Mouse (Mus musculus): Measurements from ENCODE around the gene Isx. TPM values are rescaled to one million over a fixed set of nuclear protein-coding genes. Genes with fewer than 3 reads are reported as not detected.

The Isx gene
- total and polyA plus RNA-seq, 2 experiments from 2014 or later, result not detected

- Histone ChIP-seq H3K9me3 (ENCODE audit: low read length) (no peaks in the 10 kb centered on the region), H3K27ac (no peak overlapping the region), H3K4me2 (ENCODE audit: low read depth, low read length) (no peak overlapping the region), H3K4me3 (ENCODE audit: low read length) (no peak overlapping the region), H3K36me3 (ENCODE audit: insufficient read depth, low read length) (no peaks in the 10 kb centered on the region), H3K4me1 (ENCODE audit: insufficient read depth, low read length) (no peaks in the 10 kb centered on the region), H3K27me3 (ENCODE audit: insufficient read depth, low read length) (no peaks in the 10 kb centered on the region), H3K9ac (replicated peaks; ENCODE audit: low read length) (no peak overlapping the region)
- DNase-seq (ENCODE audit: low spot score) (no peak), ATAC-seq (0 out of 2 replicates have a peak, but pooled peaks have one; percentile 29)
- TF ChIP-seq CTCF (IDR thresholded peaks at IDR 0.05; ENCODE audit: low read depth), result no peak
- 72% methylated on average over 4 of the region's 4 CpGs for WGBS
Observed at GRCm38 (mm10) chr8:74870346-74870949, 2.5 kb upstream of the Isx start.

GRCm38 (mm10) chr8:74871686-74872085, 1.3 kb upstream of the Isx start:
- Histone ChIP-seq H3K4me1 (ENCODE audit: insufficient read depth, low read length) (no peaks in the 10 kb centered on the region), H3K4me2 (ENCODE audit: low read depth, low read length) (no peak overlapping the region), H3K9ac (replicated peaks; ENCODE audit: low read length) (no peak overlapping the region), H3K27me3 (ENCODE audit: insufficient read depth, low read length) (no peaks in the 10 kb centered on the region), H3K4me3 (ENCODE audit: low read length) (no peak overlapping the region), H3K9me3 (ENCODE audit: low read length) (no peaks in the 10 kb centered on the region), H3K36me3 (ENCODE audit: insufficient read depth, low read length) (no peaks in the 10 kb centered on the region), H3K27ac (no peak overlapping the region)
- WGBS, result 53% methylated on average over 4 of the region's 4 CpGs
- ATAC-seq, result no peak
- no peak for TF ChIP-seq CTCF (IDR thresholded peaks at IDR 0.05; ENCODE audit: low read depth)
- DNase-seq (ENCODE audit: low spot score), result no peak

GRCm38 (mm10) chr8:74872151-74872823, 686 bp upstream of the Isx start:
- H3K36me3 ChIP-seq (ENCODE audit: insufficient read depth, low read length), result no peaks in the 10 kb centered on the region
- no peak overlapping the region for H3K4me2 ChIP-seq (ENCODE audit: low read depth, low read length)
- no peak overlapping the region for H3K9ac ChIP-seq (replicated peaks; ENCODE audit: low read length)
- WGBS, result 91% methylated on average over 7 of the region's 7 CpGs
- DNase-seq (ENCODE audit: low spot score) (no peak), ATAC-seq (0 out of 2 replicates have a peak, but pooled peaks have one; percentile 12)
- H3K4me3 ChIP-seq (ENCODE audit: low read length), result no peak overlapping the region
- no peak for TF ChIP-seq CTCF (IDR thresholded peaks at IDR 0.05; ENCODE audit: low read depth)
- H3K4me1 ChIP-seq (ENCODE audit: insufficient read depth, low read length), result no peaks in the 10 kb centered on the region
- no peak overlapping the region for H3K27ac ChIP-seq
- no peaks in the 10 kb centered on the region for H3K27me3 ChIP-seq (ENCODE audit: insufficient read depth, low read length)
- H3K9me3 ChIP-seq (ENCODE audit: low read length), result no peaks in the 10 kb centered on the region

GRCm38 (mm10) chr8:74874565-74874964, 1.6 kb downstream of the Isx start:
- no peaks in the 10 kb centered on the region for H3K4me1 ChIP-seq (ENCODE audit: insufficient read depth, low read length)

GRCm38 (mm10) chr8:74878637-74879036, 5.7 kb downstream of the Isx start:
- H3K27me3 ChIP-seq (ENCODE audit: insufficient read depth, low read length), result no peaks in the 10 kb centered on the region
- no peak overlapping the region for H3K4me2 ChIP-seq (ENCODE audit: low read depth, low read length)
- 91% methylated on average over 3 of the region's 3 CpGs for WGBS
- no peak for DNase-seq (ENCODE audit: low spot score)
- no peak for ATAC-seq
- no peak for TF ChIP-seq CTCF (IDR thresholded peaks at IDR 0.05; ENCODE audit: low read depth)
- H3K4me3 ChIP-seq (ENCODE audit: low read length), result no peak overlapping the region
- H3K27ac ChIP-seq, result no peak overlapping the region
- no peak overlapping the region for H3K9ac ChIP-seq (replicated peaks; ENCODE audit: low read length)
- H3K9me3 ChIP-seq (ENCODE audit: low read length), result no peaks in the 10 kb centered on the region
- no peaks in the 10 kb centered on the region for H3K36me3 ChIP-seq (ENCODE audit: insufficient read depth, low read length)
- no peaks in the 10 kb centered on the region for H3K4me1 ChIP-seq (ENCODE audit: insufficient read depth, low read length)

More at GRCm38 (mm10) chr8:74874565-74874964, 1.6 kb downstream of the Isx start:
- H3K4me2 ChIP-seq (ENCODE audit: low read depth, low read length), result no peak overlapping the region
- H3K27ac ChIP-seq, result no peak overlapping the region
- no peaks in the 10 kb centered on the region for H3K36me3 ChIP-seq (ENCODE audit: insufficient read depth, low read length)
- no peaks in the 10 kb centered on the region for H3K9me3 ChIP-seq (ENCODE audit: low read length)
- no peak for TF ChIP-seq CTCF (IDR thresholded peaks at IDR 0.05; ENCODE audit: low read depth)
- DNase-seq (ENCODE audit: low spot score) (no peak), ATAC-seq (no peak)
- H3K4me3 ChIP-seq (ENCODE audit: low read length), result no peak overlapping the region
- no peak overlapping the region for H3K9ac ChIP-seq (replicated peaks; ENCODE audit: low read length)
- no peaks in the 10 kb centered on the region for H3K27me3 ChIP-seq (ENCODE audit: insufficient read depth, low read length)
- 41% methylated on average over 2 of the region's 2 CpGs for WGBS

GRCm38 (mm10) chr8:74888763-74889162, 15.8 kb downstream of the Isx start:
- DNase-seq (ENCODE audit: low spot score), result peak; percentile 5
- no peaks in the 10 kb centered on the region for H3K27me3 ChIP-seq (ENCODE audit: insufficient read depth, low read length)

GRCm38 (mm10) chr8:74891030-74891429, 18.1 kb downstream of the Isx start:
- Histone ChIP-seq H3K36me3 (ENCODE audit: insufficient read depth, low read length) (no peaks in the 10 kb centered on the region), H3K27ac (no peak overlapping the region), H3K4me2 (ENCODE audit: low read depth, low read length) (no peak overlapping the region), H3K4me3 (ENCODE audit: low read length) (no peak overlapping the region), H3K27me3 (ENCODE audit: insufficient read depth, low read length) (no peaks in the 10 kb centered on the region), H3K9me3 (ENCODE audit: low read length) (no peaks in the 10 kb centered on the region), H3K9ac (replicated peaks; ENCODE audit: low read length) (no peak overlapping the region), H3K4me1 (ENCODE audit: insufficient read depth, low read length) (no peaks in the 10 kb centered on the region)
- WGBS, result 66% methylated on average over 5 of the region's 5 CpGs
- TF ChIP-seq CTCF (IDR thresholded peaks at IDR 0.05; ENCODE audit: low read depth), result no peak
- DNase-seq (ENCODE audit: low spot score), result peak; percentile 2
- no peak for ATAC-seq

More at GRCm38 (mm10) chr8:74888763-74889162, 15.8 kb downstream of the Isx start:
- no peak for ATAC-seq
- WGBS, result 79% methylated on average over 1 of the region's 1 CpGs
- Histone ChIP-seq H3K27ac (no peak overlapping the region), H3K9ac (replicated peaks; ENCODE audit: low read length) (no peak overlapping the region), H3K4me1 (ENCODE audit: insufficient read depth, low read length) (no peaks in the 10 kb centered on the region), H3K4me3 (ENCODE audit: low read length) (no peak overlapping the region), H3K36me3 (ENCODE audit: insufficient read depth, low read length) (no peaks in the 10 kb centered on the region), H3K4me2 (ENCODE audit: low read depth, low read length) (no peak overlapping the region), H3K9me3 (ENCODE audit: low read length) (no peaks in the 10 kb centered on the region)
- TF ChIP-seq CTCF (IDR thresholded peaks at IDR 0.05; ENCODE audit: low read depth), result no peak
